Mouse (Mus musculus) midbrain, embryonic 15.5 days (tissue): ENCODE data around the gene Flywch1. TPM values are rescaled to one million over a fixed set of nuclear protein-coding genes. Genes with fewer than 3 reads are reported as not detected.

Source experiments
- ATAC-seq: fragments of 200-750 bp; cut with Nextera tagmentation; replicated peaks from 2 replicates; pipeline ENCODE4 v1.8.0; 2017; ENCODE audit warnings: moderate TSS enrichment
- H3K27ac ChIP-seq: fragments of 300-500 bp; sonication (generic); 2 replicates; pipeline ENCODE4 v1.5.1; 2015; ENCODE audit warnings: mild to moderate bottlenecking, inconsistent platforms
- H3K27me3 ChIP-seq: fragments of 300-500 bp; sonication (generic); replicated peaks from 2 replicates; pipeline ENCODE4 v1.6.1; 2015; ENCODE audit warnings: inconsistent platforms
- H3K36me3 ChIP-seq: fragments of 300-500 bp; sonication (generic); replicated peaks from 2 replicates; pipeline ENCODE4 v1.6.1; 2015; ENCODE audit warnings: inconsistent platforms
- H3K4me1 ChIP-seq: fragments of 300-500 bp; sonication (generic); 2 replicates; pipeline ENCODE4 v1.6.1; 2015; ENCODE audit warnings: inconsistent platforms
- H3K4me2 ChIP-seq: fragments of 300-500 bp; sonication (generic); 2 replicates; pipeline ENCODE4 v1.6.1; 2015; ENCODE audit warnings: inconsistent platforms, mild to moderate bottlenecking, moderate library complexity
- H3K4me3 ChIP-seq: fragments of 300-500 bp; sonication (generic); 2 replicates; pipeline ENCODE4 v1.5.1; 2015; ENCODE audit warnings: mild to moderate bottlenecking, inconsistent platforms
- H3K9ac ChIP-seq: fragments of 300-500 bp; sonication (generic); 2 replicates; pipeline ENCODE4 v1.6.1; 2015; ENCODE audit warnings: mild to moderate bottlenecking, inconsistent platforms
- H3K9me3 ChIP-seq: fragments of 300-500 bp; sonication (generic); 2 replicates; pipeline ENCODE4 v1.6.1; 2016; ENCODE audit warnings: inconsistent platforms
- WGBS: fragments of 180-500 bp; shearing (Covaris S2); methylation state at CpG from one replicate; pipeline ENCODE4 v1.1.7; 2015; ENCODE audit warnings: mixed read lengths; 5-methylcytosine and 5-hydroxymethylcytosine counted together
- polyA plus RNA-seq: library from polyadenylated mRNA; unstranded; fragments of >200 nt; fragmentation: Nextera tagmentation; extraction: Ambion mirVana; gene quantifications from 2 replicates; pipeline ENCODE4 v1.2.1, GENCODE M21; 2015

Flywch1 gene
- polyA plus RNA-seq: 242 and 257 TPM in 2 replicates

GRCm38 (mm10) chr17:23771284-23772218 lies at the start of gene Flywch1:
Gene Flywch1 (minus strand): TSS chr17:23771602.
- peak within 1 kb of the TSS; percentile 69 for H3K4me2 ChIP-seq
- H3K27me3 ChIP-seq: no peaks in the 10 kb centered on the region
- peak within 1 kb of the TSS; percentile 93 for H3K27ac ChIP-seq
- H3K4me1 ChIP-seq: peaks cover 27% of the 10 kb centered on the region
- no peaks in the 10 kb centered on the region for H3K9me3 ChIP-seq
- peak within 1 kb of the TSS; percentile 98 for H3K9ac ChIP-seq
- WGBS: 3% methylated on average over 58 of the region's 58 CpGs
- ATAC-seq: peak; percentile 98
- 0 out of 2 replicates have a peak, but pooled peaks cover 2% of the 10 kb centered on the region for H3K36me3 ChIP-seq
- H3K4me3 ChIP-seq: peak within 1 kb of the TSS; percentile 94

DNA sequence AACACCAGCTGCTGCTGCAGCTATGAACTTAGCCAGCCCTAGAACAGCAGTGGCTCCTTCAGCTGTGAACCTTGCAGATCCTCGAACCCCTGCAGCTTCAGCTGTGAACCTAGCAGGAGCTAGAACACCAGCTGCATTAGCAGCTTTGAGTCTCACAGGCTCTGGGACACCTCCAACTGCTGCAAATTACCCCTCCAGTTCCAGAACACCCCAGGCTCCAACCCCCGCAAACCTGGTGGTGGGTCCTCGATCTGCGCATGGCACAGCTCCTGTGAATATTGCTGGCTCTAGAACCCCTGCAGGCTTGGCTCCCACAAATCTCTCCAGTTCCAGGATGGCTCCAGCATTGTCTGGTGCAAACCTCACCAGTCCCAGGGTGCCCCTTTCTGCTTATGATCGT lies 49.3 kb upstream of the Flywch1 start:
- Histone ChIP-seq H3K27ac (no peak overlapping the region), H3K4me1 (no peaks in the 10 kb centered on the region), H3K36me3 (peaks cover 96% of the 10 kb centered on the region), H3K27me3 (no peaks in the 10 kb centered on the region), H3K9me3 (peaks cover 9% of the 10 kb centered on the region), H3K9ac (no peak overlapping the region), H3K4me2 (no peak overlapping the region), H3K4me3 (no peak overlapping the region)
- no peak for ATAC-seq
- 96% methylated on average over 5 of the region's 5 CpGs for WGBS

- H3K27me3 ChIP-seq: no peaks in the 10 kb centered on the region
- no peak for ATAC-seq
- no peak overlapping the region for H3K9ac ChIP-seq
- WGBS: 98% methylated on average over 25 of the region's 25 CpGs
- no peak overlapping the region for H3K4me3 ChIP-seq
- H3K27ac ChIP-seq: no peak overlapping the region
- H3K36me3 ChIP-seq: peaks cover 96% of the 10 kb centered on the region
- no peak overlapping the region for H3K4me2 ChIP-seq
- no peaks in the 10 kb centered on the region for H3K4me1 ChIP-seq
- peaks cover 9% of the 10 kb centered on the region for H3K9me3 ChIP-seq
These were observed 47.8 kb upstream of the Flywch1 start for GRCm38 (mm10) chr17:23819235-23819634.

DNA sequence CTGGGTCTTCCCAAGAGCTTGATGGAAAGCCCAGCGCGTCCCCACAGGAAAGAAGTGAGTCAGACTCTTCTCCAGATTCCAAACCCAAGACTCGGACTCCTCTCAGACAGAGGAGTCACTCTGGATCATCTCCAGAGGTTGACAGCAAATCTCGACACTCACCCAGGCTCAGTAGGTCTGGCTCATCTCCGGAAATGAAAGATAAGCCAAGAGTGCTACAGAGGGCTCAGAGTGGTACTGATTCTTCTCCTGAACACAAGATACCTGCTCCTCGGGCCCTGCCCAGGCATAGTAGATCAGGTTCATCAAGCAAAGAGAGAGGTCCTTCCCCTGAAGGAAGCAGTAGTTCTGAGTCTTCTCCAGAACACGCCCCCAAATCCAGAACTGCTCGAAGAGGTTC lies 47.2 kb upstream of the Flywch1 start:
- Histone ChIP-seq H3K9ac (no peak overlapping the region), H3K27me3 (no peaks in the 10 kb centered on the region), H3K4me3 (no peak overlapping the region), H3K27ac (no peak overlapping the region), H3K9me3 (peaks cover 9% of the 10 kb centered on the region), H3K4me1 (no peaks in the 10 kb centered on the region), H3K4me2 (no peak overlapping the region), H3K36me3 (peaks cover 95% of the 10 kb centered on the region)
- WGBS: 97% methylated on average over 8 of the region's 8 CpGs
- ATAC-seq: no peak

GRCm38 (mm10) chr17:23815641-23816040 lies 44.2 kb upstream of the Flywch1 start:
- peaks cover 9% of the 10 kb centered on the region for H3K9me3 ChIP-seq
- WGBS: 96% methylated on average over 16 of the region's 16 CpGs
- no peak overlapping the region for H3K27ac ChIP-seq
- H3K9ac ChIP-seq: no peak overlapping the region
- no peak for ATAC-seq
- H3K4me1 ChIP-seq: no peaks in the 10 kb centered on the region
- peaks cover 91% of the 10 kb centered on the region for H3K36me3 ChIP-seq
- no peak overlapping the region for H3K4me3 ChIP-seq
- no peak overlapping the region for H3K4me2 ChIP-seq
- H3K27me3 ChIP-seq: no peaks in the 10 kb centered on the region

GRCm38 (mm10) chr17:23807918-23808317 lies 36.5 kb upstream of the Flywch1 start:
- 92% methylated on average over 3 of the region's 3 CpGs for WGBS
- H3K9me3 ChIP-seq: no peaks in the 10 kb centered on the region
- H3K36me3 ChIP-seq: peaks cover 44% of the 10 kb centered on the region
- no peak overlapping the region for H3K4me3 ChIP-seq
- no peak for ATAC-seq
- H3K27me3 ChIP-seq: no peaks in the 10 kb centered on the region
- H3K4me1 ChIP-seq: peaks cover 36% of the 10 kb centered on the region
- no peak overlapping the region for H3K4me2 ChIP-seq
- H3K9ac ChIP-seq: no peak overlapping the region
- no peak overlapping the region for H3K27ac ChIP-seq

- H3K9me3 ChIP-seq: no peaks in the 10 kb centered on the region
- 76% methylated on average over 25 of the region's 25 CpGs for WGBS
- H3K4me1 ChIP-seq: peaks cover 41% of the 10 kb centered on the region
- H3K4me3 ChIP-seq: no peak overlapping the region
- H3K36me3 ChIP-seq: peaks cover 36% of the 10 kb centered on the region
- no peak for ATAC-seq
- H3K9ac ChIP-seq: peak overlapping the region; percentile 10; the same call in 1 of the 2 replicates
- H3K27me3 ChIP-seq: no peaks in the 10 kb centered on the region
- H3K27ac ChIP-seq: no peak overlapping the region
- H3K4me2 ChIP-seq: peak overlapping the region; percentile 72
These were observed 35.5 kb upstream of the Flywch1 start for GRCm38 (mm10) chr17:23806867-23807266.

DNA sequence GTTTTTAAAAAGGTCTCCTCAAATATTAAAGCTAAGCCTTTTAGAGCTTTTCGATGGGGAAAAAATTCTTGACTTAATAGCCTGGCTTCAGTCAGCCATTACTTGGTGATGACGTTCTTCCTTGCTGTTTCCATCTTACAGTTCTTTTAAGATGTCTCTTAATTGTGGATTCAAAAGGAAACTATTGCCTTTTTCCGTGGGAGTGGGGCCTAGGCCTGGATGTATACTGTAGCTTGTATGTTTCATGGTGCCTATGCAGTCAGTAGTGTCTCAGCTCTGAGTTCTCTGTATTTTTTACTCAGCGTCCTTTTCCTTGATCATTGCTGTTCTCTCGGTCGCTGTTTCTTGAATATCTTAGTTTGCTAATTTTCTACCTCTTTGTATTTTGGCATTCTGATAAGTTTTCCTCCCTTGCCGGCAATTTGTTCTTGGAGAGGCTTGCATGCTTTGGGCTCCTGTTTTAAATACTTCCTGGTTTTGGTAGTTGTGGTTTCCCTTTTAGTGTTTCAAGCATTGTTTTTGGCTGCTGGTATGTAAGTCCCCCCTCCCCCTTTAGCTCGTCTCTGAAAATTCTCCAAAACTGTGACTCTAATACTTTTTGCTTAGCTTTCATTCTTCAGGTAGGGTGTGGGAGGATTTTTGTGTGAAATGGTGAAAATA lies 33.2 kb upstream of the Flywch1 start:
- peaks cover 15% of the 10 kb centered on the region; the same call in 1 of the 2 replicates for H3K36me3 ChIP-seq
- H3K27me3 ChIP-seq: no peaks in the 10 kb centered on the region
- no peak for ATAC-seq
- peak overlapping the region; percentile 96 for H3K4me3 ChIP-seq
- peaks cover 41% of the 10 kb centered on the region for H3K4me1 ChIP-seq
- 4% methylated on average over 8 of the region's 8 CpGs for WGBS
- H3K9me3 ChIP-seq: no peaks in the 10 kb centered on the region
- peak overlapping the region; percentile 72 for H3K4me2 ChIP-seq
- peak overlapping the region; percentile 98 for H3K27ac ChIP-seq
- H3K9ac ChIP-seq: peak overlapping the region; percentile 91

DNA sequence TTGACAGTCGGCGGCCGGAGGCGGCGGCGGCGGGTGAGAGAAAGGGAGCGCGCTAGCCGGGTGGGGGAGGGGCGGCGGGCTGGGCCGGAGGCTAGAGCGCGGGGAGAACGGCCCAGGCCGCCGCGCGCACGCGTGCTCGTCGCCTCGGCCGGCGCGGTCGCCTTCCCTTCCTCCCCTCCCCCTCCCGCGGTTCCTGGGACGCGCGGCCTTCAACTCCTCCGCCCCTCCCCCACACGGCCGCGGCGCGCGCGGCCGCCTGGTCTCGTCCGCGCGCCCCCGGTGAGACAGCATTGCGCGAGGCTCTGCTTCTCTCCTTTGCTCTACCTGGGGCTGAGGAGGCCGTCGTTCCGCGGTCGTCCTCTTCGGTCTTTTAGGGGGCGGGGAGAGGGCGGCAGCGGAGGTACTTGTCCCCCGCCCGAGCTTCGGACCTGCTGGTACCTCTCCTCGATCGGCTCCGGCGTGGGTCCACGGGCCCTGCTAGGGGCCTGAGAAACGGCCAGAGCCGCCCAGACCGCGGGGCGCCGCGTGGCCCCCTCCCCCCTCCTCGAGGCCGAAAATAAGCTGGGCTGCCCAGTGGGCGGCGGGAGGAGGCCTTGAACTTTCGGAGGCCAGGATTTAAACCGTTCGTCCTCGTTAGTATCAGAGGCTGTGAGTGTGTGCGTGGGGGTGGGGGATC lies 32.1 kb upstream of the Flywch1 start:
- 0% methylated on average over 41 of the region's 83 CpGs for WGBS
- Histone ChIP-seq H3K27ac (peak overlapping the region; percentile 98), H3K9ac (peak overlapping the region; percentile 91), H3K9me3 (no peaks in the 10 kb centered on the region), H3K4me1 (peaks cover 41% of the 10 kb centered on the region), H3K4me3 (peak overlapping the region; percentile 96), H3K4me2 (peak overlapping the region; percentile 72), H3K36me3 (peaks cover 5% of the 10 kb centered on the region; the same call in 1 of the 2 replicates), H3K27me3 (no peaks in the 10 kb centered on the region)
- ATAC-seq: peak; percentile 70

GRCm38 (mm10) chr17:23802746-23803365 lies 31.5 kb upstream of the Flywch1 start:
- Histone ChIP-seq H3K9me3 (no peaks in the 10 kb centered on the region), H3K4me3 (peak overlapping the region; percentile 96), H3K4me2 (peak overlapping the region; percentile 72), H3K36me3 (0 out of 2 replicates have a peak, but pooled peaks cover 5% of the 10 kb centered on the region), H3K9ac (peak overlapping the region; percentile 91), H3K4me1 (peaks cover 41% of the 10 kb centered on the region), H3K27me3 (no peaks in the 10 kb centered on the region), H3K27ac (peak overlapping the region; percentile 98)
- under 1% methylated on average over 60 of the region's 60 CpGs for WGBS
- peak; percentile 98 for ATAC-seq

- Histone ChIP-seq H3K27me3 (no peaks in the 10 kb centered on the region), H3K4me1 (peaks cover 29% of the 10 kb centered on the region), H3K9ac (no peak overlapping the region), H3K4me3 (no peak overlapping the region), H3K4me2 (no peak overlapping the region), H3K9me3 (no peaks in the 10 kb centered on the region), H3K27ac (no peak overlapping the region), H3K36me3 (0 out of 2 replicates have a peak, but pooled peaks cover 5% of the 10 kb centered on the region)
- WGBS: 93% methylated on average over 10 of the region's 10 CpGs
- ATAC-seq: no peak
These were observed 30.2 kb upstream of the Flywch1 start for GRCm38 (mm10) chr17:23801627-23802026.
